Mouse (Mus musculus) midbrain, embryonic 15.5 days (tissue): ENCODE measurements around the gene Sgpl1. TPM values are rescaled to one million over a fixed set of nuclear protein-coding genes. Genes with fewer than 3 reads are reported as not detected.

Experiments used
- ATAC-seq: fragments of 200-750 bp; cut with Nextera tagmentation; replicated peaks from 2 replicates; pipeline ENCODE4 v1.8.0; 2017; ENCODE audit warnings: moderate TSS enrichment
- H3K27ac ChIP-seq: fragments of 300-500 bp; sonication (generic); 2 replicates; pipeline ENCODE4 v1.5.1; 2015; ENCODE audit warnings: mild to moderate bottlenecking, inconsistent platforms
- H3K27me3 ChIP-seq: fragments of 300-500 bp; sonication (generic); replicated peaks from 2 replicates; pipeline ENCODE4 v1.6.1; 2015; ENCODE audit warnings: inconsistent platforms
- H3K36me3 ChIP-seq: fragments of 300-500 bp; sonication (generic); replicated peaks from 2 replicates; pipeline ENCODE4 v1.6.1; 2015; ENCODE audit warnings: inconsistent platforms
- H3K4me1 ChIP-seq: fragments of 300-500 bp; sonication (generic); 2 replicates; pipeline ENCODE4 v1.6.1; 2015; ENCODE audit warnings: inconsistent platforms
- H3K4me2 ChIP-seq: fragments of 300-500 bp; sonication (generic); 2 replicates; pipeline ENCODE4 v1.6.1; 2015; ENCODE audit warnings: inconsistent platforms, mild to moderate bottlenecking, moderate library complexity
- H3K4me3 ChIP-seq: fragments of 300-500 bp; sonication (generic); 2 replicates; pipeline ENCODE4 v1.5.1; 2015; ENCODE audit warnings: mild to moderate bottlenecking, inconsistent platforms
- H3K9ac ChIP-seq: fragments of 300-500 bp; sonication (generic); 2 replicates; pipeline ENCODE4 v1.6.1; 2015; ENCODE audit warnings: mild to moderate bottlenecking, inconsistent platforms
- H3K9me3 ChIP-seq: fragments of 300-500 bp; sonication (generic); 2 replicates; pipeline ENCODE4 v1.6.1; 2016; ENCODE audit warnings: inconsistent platforms
- WGBS: fragments of 180-500 bp; shearing (Covaris S2); methylation state at CpG from one replicate; pipeline ENCODE4 v1.1.7; 2015; ENCODE audit warnings: mixed read lengths; 5-methylcytosine and 5-hydroxymethylcytosine counted together
- polyA plus RNA-seq: library from polyadenylated mRNA; unstranded; fragments of >200 nt; fragmentation: Nextera tagmentation; extraction: Ambion mirVana; gene quantifications from 2 replicates; pipeline ENCODE4 v1.2.1, GENCODE M21; 2015

Sgpl1 gene
- 50.6 and 51.8 TPM in 2 replicates for polyA plus RNA-seq

DNA sequence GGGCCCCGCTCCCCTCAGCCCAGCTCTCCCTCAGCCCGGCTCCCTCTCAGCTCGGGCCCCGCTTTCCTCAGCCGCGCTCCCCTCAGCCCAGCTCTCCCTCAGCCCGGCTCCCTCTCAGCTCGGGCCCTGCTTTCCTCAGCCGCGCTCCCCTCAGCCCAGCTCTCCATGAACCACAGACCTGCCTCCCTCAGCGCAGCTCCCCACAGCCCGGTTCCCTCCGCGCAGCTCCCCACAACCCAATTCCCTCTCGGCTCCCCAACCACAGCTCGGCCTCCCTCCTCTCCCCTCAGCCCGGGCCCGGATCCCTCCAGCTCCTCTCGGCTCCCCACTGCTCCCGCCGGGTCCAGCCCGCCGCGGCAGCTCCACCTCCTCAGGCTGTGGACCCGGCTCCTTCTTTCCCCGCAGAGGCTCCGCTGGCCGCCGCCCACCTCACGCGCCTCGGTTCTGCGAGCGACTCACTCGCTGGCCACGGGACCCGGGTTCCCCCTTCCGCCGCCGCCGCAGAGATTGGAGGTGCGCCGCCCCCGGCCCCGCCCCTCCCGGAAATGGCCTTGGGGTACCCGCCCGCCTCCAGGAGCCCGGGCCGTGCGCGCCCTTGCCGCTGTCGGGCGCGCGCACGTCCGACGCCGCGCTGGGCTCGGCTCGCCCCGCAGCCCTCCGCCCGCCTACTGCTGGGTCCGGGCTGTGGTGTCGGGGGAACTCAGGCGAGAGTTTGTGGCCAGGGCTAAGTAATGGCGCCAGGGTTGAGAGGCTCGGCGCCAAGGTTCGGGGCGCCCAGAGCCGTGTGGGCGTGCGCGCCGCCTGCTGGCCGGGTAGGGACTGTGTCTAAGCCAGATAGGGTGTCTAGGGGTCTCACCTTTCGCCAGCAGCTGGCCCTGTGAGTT is at the start of gene Sgpl1:
TSS of gene Sgpl1 (minus strand) at position 547 of the 884 bp plus-strand sequence.
- under 1% methylated on average over 82 of the region's 82 CpGs for WGBS
- peak within 1 kb of the TSS; percentile 81 for H3K4me2 ChIP-seq

DNA sequence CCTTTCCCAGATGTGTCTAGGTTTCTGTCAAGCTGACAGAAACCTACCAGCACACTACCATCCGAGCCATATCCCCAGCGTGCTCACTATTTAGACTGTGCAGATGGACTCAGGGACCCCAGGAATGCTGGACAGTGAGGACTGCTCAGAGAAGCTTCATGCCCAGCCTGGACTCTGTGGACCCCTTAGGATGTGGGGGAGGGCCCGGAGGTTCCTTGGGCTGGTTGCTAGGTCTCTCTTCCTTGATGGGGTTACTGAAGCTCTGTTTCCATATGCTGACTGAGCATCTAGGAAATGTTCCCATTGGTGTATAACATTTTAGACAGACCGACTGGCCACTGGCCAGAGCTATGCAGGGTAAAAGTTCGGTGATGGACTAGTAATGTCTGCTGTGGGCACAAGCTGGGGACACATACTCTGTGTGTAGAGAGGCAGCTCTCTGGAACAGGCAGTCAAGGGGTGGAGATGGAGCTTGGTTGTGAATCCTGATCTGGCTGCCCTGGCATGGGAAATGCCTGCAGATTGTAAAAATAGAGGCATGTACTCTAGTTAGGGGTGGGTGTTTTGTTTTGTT is 48.3 kb upstream of the Sgpl1 start:
- no peaks in the 10 kb centered on the region for H3K9me3 ChIP-seq
- no peak for ATAC-seq

More for the DNA sequence above, at the start of gene Sgpl1:
- H3K9ac ChIP-seq = peak within 1 kb of the TSS; percentile 88
- no peaks in the 10 kb centered on the region for H3K9me3 ChIP-seq
- H3K36me3 ChIP-seq = no peaks in the 10 kb centered on the region
- no peaks in the 10 kb centered on the region for H3K27me3 ChIP-seq
- H3K27ac ChIP-seq = peak within 1 kb of the TSS; percentile 87
- peak within 1 kb of the TSS; percentile 60 for H3K4me3 ChIP-seq
- ATAC-seq = peak; percentile 90
- peaks cover 13% of the 10 kb centered on the region for H3K4me1 ChIP-seq

DNA sequence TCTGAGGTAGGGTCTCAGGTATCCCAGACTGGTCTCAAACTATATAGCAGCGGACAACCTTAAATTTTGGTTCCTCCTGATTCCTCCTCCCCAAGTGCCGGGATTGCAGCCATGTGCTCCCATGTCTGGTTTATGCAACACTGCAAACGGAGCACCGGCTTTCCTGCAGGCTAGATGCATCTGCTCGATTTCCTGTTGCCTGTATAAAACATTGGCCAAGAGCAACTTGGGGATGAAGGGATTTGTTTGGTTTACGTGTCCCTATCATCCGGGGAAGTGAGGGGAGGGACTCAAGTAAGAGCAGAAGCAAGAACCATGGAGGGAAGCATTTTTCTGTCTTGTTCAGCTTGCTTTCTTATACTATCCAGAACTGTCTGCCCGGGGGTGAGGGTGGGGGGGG is 47.7 kb upstream of the Sgpl1 start:
- ATAC-seq = no peak
- H3K27me3 ChIP-seq = no peaks in the 10 kb centered on the region
- WGBS = 86% methylated on average over 8 of the region's 8 CpGs
- H3K4me3 ChIP-seq = no peak overlapping the region
- H3K9ac ChIP-seq = no peak overlapping the region
- H3K4me1 ChIP-seq = no peaks in the 10 kb centered on the region
- no peak overlapping the region for H3K27ac ChIP-seq
- H3K36me3 ChIP-seq = no peaks in the 10 kb centered on the region
- no peaks in the 10 kb centered on the region for H3K9me3 ChIP-seq
- no peak overlapping the region for H3K4me2 ChIP-seq

More for the DNA sequence above, 48.3 kb upstream of the Sgpl1 start:
- Histone ChIP-seq H3K27ac (no peak overlapping the region), H3K4me3 (no peak overlapping the region), H3K4me2 (no peak overlapping the region), H3K27me3 (no peaks in the 10 kb centered on the region), H3K9ac (no peak overlapping the region), H3K4me1 (no peaks in the 10 kb centered on the region), H3K36me3 (no peaks in the 10 kb centered on the region)
- 92% methylated on average over 5 of the region's 5 CpGs for WGBS

DNA sequence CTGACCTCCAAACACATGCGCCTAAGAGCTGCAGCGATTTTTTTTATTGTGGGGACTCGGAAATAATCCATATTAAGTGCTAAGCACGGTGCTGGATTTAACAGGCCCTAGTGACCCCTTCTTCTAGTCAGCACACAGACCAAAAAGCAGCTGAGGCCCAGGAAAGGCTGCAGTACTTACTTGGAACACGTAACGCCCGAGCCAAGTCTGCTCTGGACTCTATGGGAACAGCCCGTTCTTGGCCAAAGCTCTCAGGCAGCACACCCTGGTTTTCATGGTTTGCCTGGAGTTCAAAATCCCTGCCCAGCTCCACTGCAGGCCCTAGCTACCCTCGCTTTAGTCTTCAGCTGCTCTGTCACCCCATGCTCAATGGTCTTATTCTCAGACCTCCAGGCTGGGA is 47.1 kb upstream of the Sgpl1 start:
- H3K9me3 ChIP-seq = no peaks in the 10 kb centered on the region
- 82% methylated on average over 9 of the region's 9 CpGs for WGBS
- no peaks in the 10 kb centered on the region for H3K27me3 ChIP-seq
- H3K4me3 ChIP-seq = no peak overlapping the region
- H3K9ac ChIP-seq = no peak overlapping the region
- no peak overlapping the region for H3K4me2 ChIP-seq
- no peak overlapping the region for H3K27ac ChIP-seq
- ATAC-seq = no peak
- H3K4me1 ChIP-seq = no peaks in the 10 kb centered on the region
- no peaks in the 10 kb centered on the region for H3K36me3 ChIP-seq

DNA sequence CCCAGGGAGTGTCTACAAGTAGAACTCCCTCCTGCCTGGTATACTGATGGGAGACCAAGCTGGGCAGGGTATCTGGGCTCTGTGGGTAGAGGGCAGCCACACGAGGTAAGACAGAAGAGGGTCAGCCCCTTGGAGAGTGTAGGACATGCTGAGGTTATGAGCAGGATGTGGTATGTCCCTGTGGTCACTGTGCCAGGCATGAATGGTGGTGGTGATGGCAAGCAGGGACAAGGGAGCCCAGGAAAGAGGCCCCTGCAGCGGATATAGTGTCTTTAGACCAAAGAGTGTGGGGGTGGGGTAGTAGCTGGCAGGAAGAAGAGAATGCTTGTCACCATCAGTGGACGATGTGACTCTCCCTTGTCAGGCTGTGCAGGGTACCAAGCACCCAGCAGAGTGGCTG is 40.5 kb upstream of the Sgpl1 start:
- Histone ChIP-seq H3K4me3 (no peak overlapping the region), H3K9me3 (no peaks in the 10 kb centered on the region), H3K9ac (no peak overlapping the region), H3K36me3 (no peaks in the 10 kb centered on the region), H3K4me2 (no peak overlapping the region), H3K27ac (no peak overlapping the region), H3K4me1 (no peaks in the 10 kb centered on the region), H3K27me3 (no peaks in the 10 kb centered on the region)
- 68% methylated on average over 3 of the region's 3 CpGs for WGBS
- no peak for ATAC-seq

DNA sequence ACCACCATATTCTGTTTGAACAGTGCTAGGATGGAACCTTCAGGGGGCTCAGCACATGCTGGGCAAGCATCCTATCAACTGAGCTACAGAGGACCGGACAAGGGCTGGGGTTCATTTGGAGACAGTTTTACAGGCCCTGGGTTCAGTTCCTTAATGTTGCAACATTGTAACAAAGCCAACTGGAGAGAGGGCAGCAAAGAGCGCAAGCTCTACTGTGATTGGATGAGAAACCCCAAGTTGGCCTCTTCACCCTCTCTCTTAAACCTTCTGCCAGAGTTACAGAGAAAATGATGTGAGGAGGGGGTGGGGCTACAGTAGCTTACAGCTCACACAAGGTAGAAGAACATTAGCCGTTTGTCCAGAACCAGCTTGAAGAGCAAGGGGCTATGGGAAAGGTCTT is 39.5 kb upstream of the Sgpl1 start:
- H3K4me1 ChIP-seq = no peaks in the 10 kb centered on the region
- ATAC-seq = no peak
- no peak overlapping the region for H3K4me2 ChIP-seq
- H3K9me3 ChIP-seq = no peaks in the 10 kb centered on the region
- H3K9ac ChIP-seq = no peak overlapping the region
- no peaks in the 10 kb centered on the region for H3K27me3 ChIP-seq
- no peak overlapping the region for H3K27ac ChIP-seq
- WGBS = 95% methylated on average over 3 of the region's 3 CpGs
- no peak overlapping the region for H3K4me3 ChIP-seq
- no peaks in the 10 kb centered on the region for H3K36me3 ChIP-seq

DNA sequence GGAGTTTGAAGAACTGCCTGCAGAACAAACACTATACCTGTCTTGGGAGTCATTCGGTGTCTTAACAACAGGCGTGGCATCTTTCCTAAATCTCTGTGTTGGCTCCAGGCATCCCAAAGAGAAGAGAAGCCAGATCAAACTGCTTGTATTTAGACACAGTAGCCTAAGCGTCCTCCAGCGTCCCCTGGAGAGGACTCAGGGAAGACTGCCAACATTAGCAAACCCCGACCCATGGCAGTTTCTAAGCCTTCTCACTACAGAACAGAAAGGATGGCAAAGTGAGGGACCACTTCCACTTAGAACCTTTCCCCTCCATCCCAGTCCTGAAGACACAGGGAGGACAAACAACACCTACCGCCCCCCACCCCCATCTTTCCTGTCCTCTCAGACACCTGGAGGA is 32.4 kb upstream of the Sgpl1 start:
- Histone ChIP-seq H3K27me3 (no peaks in the 10 kb centered on the region), H3K36me3 (no peaks in the 10 kb centered on the region), H3K9ac (no peak overlapping the region), H3K9me3 (no peaks in the 10 kb centered on the region), H3K27ac (no peak overlapping the region), H3K4me2 (no peak overlapping the region), H3K4me3 (no peak overlapping the region), H3K4me1 (no peaks in the 10 kb centered on the region)
- no peak for ATAC-seq
- 76% methylated on average over 6 of the region's 6 CpGs for WGBS

DNA sequence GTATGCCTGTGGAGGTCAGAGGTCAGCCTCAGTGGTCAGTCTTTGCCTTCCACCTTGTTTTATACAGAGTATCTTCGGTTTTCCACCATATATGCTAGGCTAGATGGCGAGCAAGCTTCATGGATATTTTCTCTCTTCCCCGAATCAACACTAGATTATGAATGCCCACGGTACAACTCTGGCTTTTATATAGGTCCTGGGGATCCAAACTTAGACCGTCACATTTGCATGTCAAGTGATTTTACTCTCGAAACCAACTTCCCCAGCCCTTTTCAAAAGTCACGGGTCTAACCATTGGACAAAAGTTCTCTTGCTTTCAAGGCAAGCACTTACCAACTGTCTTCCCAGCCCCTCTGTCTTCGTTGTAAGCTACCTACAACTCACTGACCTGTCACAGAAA is 31.2 kb upstream of the Sgpl1 start:
- no peaks in the 10 kb centered on the region for H3K9me3 ChIP-seq
- H3K36me3 ChIP-seq = no peaks in the 10 kb centered on the region
- H3K4me2 ChIP-seq = no peak overlapping the region
- 91% methylated on average over 8 of the region's 8 CpGs for WGBS
- no peaks in the 10 kb centered on the region for H3K4me1 ChIP-seq
- ATAC-seq = no peak
- no peaks in the 10 kb centered on the region for H3K27me3 ChIP-seq
- no peak overlapping the region for H3K27ac ChIP-seq
- H3K4me3 ChIP-seq = no peak overlapping the region
- no peak overlapping the region for H3K9ac ChIP-seq

DNA sequence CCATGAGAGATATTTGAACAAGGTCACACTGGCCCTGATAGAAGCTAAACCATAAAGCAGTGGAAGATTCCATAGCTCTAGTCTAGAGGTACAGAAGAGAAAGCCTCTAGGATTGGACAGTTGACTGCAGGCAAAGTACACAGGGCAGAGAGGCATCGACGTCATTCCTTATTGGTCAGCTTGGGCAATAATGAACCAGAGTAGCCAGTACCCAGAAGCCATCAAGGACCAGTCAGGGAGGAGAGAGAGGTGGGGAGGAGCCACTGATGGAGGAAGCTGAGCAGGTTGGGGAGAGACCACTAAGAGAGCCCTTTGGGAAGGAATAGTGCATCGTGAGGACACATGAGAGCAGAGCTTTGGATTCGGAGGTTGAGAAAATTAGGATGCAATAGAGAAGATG is 30.2 kb upstream of the Sgpl1 start:
- no peak overlapping the region for H3K4me2 ChIP-seq
- H3K9ac ChIP-seq = no peak overlapping the region
- 84% methylated on average over 4 of the region's 4 CpGs for WGBS
- no peaks in the 10 kb centered on the region for H3K36me3 ChIP-seq
- H3K27me3 ChIP-seq = no peaks in the 10 kb centered on the region
- H3K27ac ChIP-seq = no peak overlapping the region
- H3K4me3 ChIP-seq = no peak overlapping the region
- no peak for ATAC-seq
- H3K9me3 ChIP-seq = no peaks in the 10 kb centered on the region
- H3K4me1 ChIP-seq = no peaks in the 10 kb centered on the region

DNA sequence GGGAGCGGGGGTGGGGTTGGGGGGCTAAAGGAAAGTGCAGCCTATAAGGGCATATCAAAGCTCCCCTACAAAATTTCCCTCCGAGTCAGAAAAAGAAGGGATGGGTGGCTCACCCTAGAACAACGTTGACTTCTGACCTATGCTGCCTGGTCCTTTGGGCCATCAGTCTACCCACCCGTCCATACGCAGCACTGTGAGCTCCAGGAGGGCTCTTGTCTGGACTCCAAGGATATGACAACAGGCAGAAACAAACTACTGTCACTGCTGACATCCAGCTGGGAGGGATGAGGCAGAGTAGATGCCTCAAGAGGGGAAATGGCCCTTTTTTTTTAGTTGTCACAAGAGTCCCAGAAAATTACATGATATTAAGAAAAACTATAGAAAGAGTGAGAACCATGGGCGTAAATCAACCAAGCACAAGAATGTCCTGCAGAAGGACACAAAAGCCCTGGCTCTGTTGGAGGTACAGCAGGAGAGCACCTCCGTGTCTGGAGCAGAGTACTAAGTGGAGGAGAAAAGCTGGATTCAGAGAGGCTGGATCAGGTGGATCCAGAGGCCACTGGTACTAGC is 28.8 kb upstream of the Sgpl1 start:
- 45% methylated on average over 7 of the region's 7 CpGs for WGBS
- no peak for ATAC-seq
- no peaks in the 10 kb centered on the region for H3K9me3 ChIP-seq
- no peak overlapping the region for H3K9ac ChIP-seq
- H3K4me1 ChIP-seq = no peaks in the 10 kb centered on the region
- no peaks in the 10 kb centered on the region for H3K27me3 ChIP-seq
- H3K27ac ChIP-seq = no peak overlapping the region
- no peak overlapping the region for H3K4me3 ChIP-seq
- H3K36me3 ChIP-seq = no peaks in the 10 kb centered on the region
- H3K4me2 ChIP-seq = no peak overlapping the region

DNA sequence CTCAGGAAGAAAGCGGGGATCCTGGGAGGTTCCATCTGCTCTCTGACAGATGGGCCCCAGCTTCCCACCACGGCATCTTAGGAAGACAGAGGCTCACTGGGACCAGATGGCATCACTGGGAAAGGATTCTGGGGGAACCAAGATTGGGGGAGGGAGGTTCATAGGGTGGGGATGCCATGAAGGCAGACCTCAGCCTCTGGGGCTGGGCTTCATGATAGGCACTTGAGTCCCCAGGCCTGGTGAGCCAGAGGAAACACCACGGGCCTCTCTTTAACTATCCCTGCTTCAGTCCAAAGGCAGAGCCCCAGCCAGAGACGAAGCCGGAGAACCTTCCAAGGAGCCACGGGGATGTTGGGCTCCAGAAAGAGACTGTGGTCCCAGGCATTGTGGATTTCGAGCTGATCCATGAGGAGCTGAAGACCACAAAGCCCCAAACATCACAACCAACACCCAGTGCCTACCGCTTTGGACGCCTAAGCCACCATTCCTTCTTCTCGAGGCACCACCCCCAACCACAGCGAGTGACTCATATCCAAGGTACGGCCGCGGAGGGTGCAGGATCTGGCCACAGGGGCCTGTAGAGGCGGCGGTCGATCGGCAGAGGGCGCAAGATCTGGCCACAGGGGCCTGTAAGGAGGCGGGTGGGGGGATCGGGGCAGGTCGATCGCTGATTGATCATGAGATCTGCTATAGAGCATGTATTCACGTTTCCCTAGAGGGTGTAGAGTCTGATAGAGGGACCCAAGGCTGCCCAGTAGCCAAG is 28.1 kb upstream of the Sgpl1 start:
- no peaks in the 10 kb centered on the region for H3K4me1 ChIP-seq
- no peak overlapping the region for H3K4me2 ChIP-seq
- WGBS = 17% methylated on average over 24 of the region's 24 CpGs

More for the DNA sequence above, 28.1 kb upstream of the Sgpl1 start:
- Histone ChIP-seq H3K36me3 (no peaks in the 10 kb centered on the region), H3K27me3 (no peaks in the 10 kb centered on the region), H3K9ac (no peak overlapping the region), H3K4me3 (no peak overlapping the region), H3K9me3 (no peaks in the 10 kb centered on the region), H3K27ac (no peak overlapping the region)
- ATAC-seq = no peak
